8 mouse cellular contexts compared by ENCODE assay signal in genomic region chr13:95655284-95655683, GRCm38 (mm10). TPM values are rescaled to one million over a fixed set of nuclear protein-coding genes. Genes with fewer than 3 reads are reported as not detected.
DNase-seq lines count a peak whose midpoint lies in the region; TF ChIP-seq lines count a peak whose summit lies in the region.

No protein-coding gene starts in this region.

- H3K36me3 ChIP-seq in kidney, adult 2 months (ENCODE audit: control insufficient read depth, insufficient read depth, low read length), result no peaks in the 10 kb centered on the region

- DNase-seq in heart, adult 11 months, result peak; percentile 93
- DNase-seq in heart, postnatal 25 days (ENCODE audit: low spot score), result no peak
- DNase-seq in kidney, adult 2 months, result peak; percentile 71
- peak; percentile 49 for DNase-seq in lung, postnatal 14 days
- no peak for DNase-seq in urinary bladder, adult 2 months (ENCODE audit: low spot score)
- DNase-seq in left cerebral cortex, adult 11 months (ENCODE audit: low spot score), result no peak
- DNase-seq in adrenal gland, adult 18-20 months (ENCODE audit: low spot score in 2 of 2), result no peak

- H3K4me3 ChIP-seq in embryonic fibroblast, embryonic 13.5 days (ENCODE audit: insufficient read depth, low read length), result no peak overlapping the region
- no peak overlapping the region for H3K4me3 ChIP-seq in kidney, adult 2 months (ENCODE audit: insufficient read depth, low read depth, low read length)

- 0 out of 2 replicates have a peak, but pooled peaks cover 4% of the 10 kb centered on the region for H3K4me1 ChIP-seq in embryonic fibroblast, embryonic 13.5 days (ENCODE audit: control insufficient read depth, insufficient read depth, low read length)
- no peaks in the 10 kb centered on the region for H3K4me1 ChIP-seq in kidney, adult 2 months (ENCODE audit: control insufficient read depth, insufficient read depth, low read length)

- peak overlapping the region; percentile 43 for H3K27ac ChIP-seq in embryonic fibroblast, embryonic 13.5 days (ENCODE audit: insufficient read depth, low read length)
- H3K27ac ChIP-seq in kidney, adult 2 months (ENCODE audit: insufficient read depth, low read depth, low read length), result peak overlapping the region; percentile 60

- H3K27me3 ChIP-seq in kidney, adult 2 months (replicated peaks; ENCODE audit: control insufficient read depth, insufficient read depth, low read length), result no peaks in the 10 kb centered on the region

- intact Hi-C loops in heart, postnatal 25 days (cut with DNase I), result no loop called here

- 42% methylated on average over 9 of the region's 9 CpGs for WGBS in kidney, adult 2 months

- no peak for TF ChIP-seq POLR2A in embryonic fibroblast, embryonic 13.5 days (IDR thresholded peaks at IDR 0.05; ENCODE audit: low read depth, low read length)
- TF ChIP-seq POLR2A in kidney, adult 2 months (IDR thresholded peaks at IDR 0.05; ENCODE audit: low read depth, low read length), result no peak

- TF ChIP-seq CTCF in embryonic fibroblast, embryonic 13.5 days (IDR thresholded peaks at IDR 0.05; ENCODE audit: borderline replicate concordance, insufficient read depth, low read length), result no peak
- no peak for TF ChIP-seq CTCF in kidney, adult 2 months (conservative IDR thresholded peaks at IDR 0.05; ENCODE audit: insufficient read depth, insufficient read length, low read depth, low read length)

RNA-seq across cellular contexts. Expression of gene F2r, which starts 37.0 kb away (rescaled TPM):
- 10 to 100 TPM; 21.6 to 23.1 TPM for total RNA-seq in heart, postnatal 25 days (2021)
- polyA plus RNA-seq in embryonic fibroblast, embryonic 13.5 days (2011; ENCODE audit: insufficient read length, low read depth, missing spikeins), result 268 and 320 TPM in 2 replicates
- polyA plus RNA-seq in kidney, adult 2 months (2012; rRNA removed), result 39.9 and 42.2 TPM in 2 replicates
- 6.6 and 9.5 TPM in 2 replicates for polyA plus RNA-seq in urinary bladder, adult 2 months (2012; rRNA removed)
- total RNA-seq in adrenal gland, adult 18-20 months (2021), result 100 to 1,000 TPM in 1 of 2 experiments, 10 to 100 TPM in 1; 91.0 to 163 TPM

RNA-seq across cellular contexts. Expression of gene F2rl2, which starts 41.4 kb away (rescaled TPM):
- total RNA-seq in heart, postnatal 25 days (2021), result under 1 TPM in 1 of 2 experiments, not detected in 1; 0.14 TPM
- 0.20 TPM in 1 of 2 replicates, not detected in the other for polyA plus RNA-seq in embryonic fibroblast, embryonic 13.5 days (2011; ENCODE audit: insufficient read length, low read depth, missing spikeins)
- 0.20 and 0.28 TPM in 2 replicates for polyA plus RNA-seq in kidney, adult 2 months (2012; rRNA removed)
- polyA plus RNA-seq in urinary bladder, adult 2 months (2012; rRNA removed), result 0.21 and 0.49 TPM in 2 replicates
- under 1 TPM; 0.17 to 0.19 TPM for total RNA-seq in adrenal gland, adult 18-20 months (2021)

Comparison
In these comparisons a context has a peak if more than half of its experiments do, and no peak if none do; other contexts are left out.
1. DNase-seq: peak in heart, adult 11 months (single experiment), kidney, adult 2 months (single experiment) and lung, postnatal 14 days (single experiment); none in heart, postnatal 25 days (single experiment), urinary bladder, adult 2 months (single experiment), left cerebral cortex, adult 11 months (single experiment) and adrenal gland, adult 18-20 months (0 of 2).